Mouse (Mus musculus) v-Abl transformed pro-B cells (cell line): ENCODE measurements around the gene Alg2.

Source experiments
- in situ Hi-C, 2 experiments: fragments of 400-800 bp; cut with MboI; formaldehyde crosslinking; loops; one replicate each; pipeline ENCODE4 v1.15.1; 2025; ENCODE audit not compliant: unreplicated experiment in 2 of 2

Gene Alg2

GRCm38 (mm10) chr4:47467196-47467595, 6.9 kb downstream of the Alg2 start:
- in situ Hi-C loops = no loop called here

DNA sequence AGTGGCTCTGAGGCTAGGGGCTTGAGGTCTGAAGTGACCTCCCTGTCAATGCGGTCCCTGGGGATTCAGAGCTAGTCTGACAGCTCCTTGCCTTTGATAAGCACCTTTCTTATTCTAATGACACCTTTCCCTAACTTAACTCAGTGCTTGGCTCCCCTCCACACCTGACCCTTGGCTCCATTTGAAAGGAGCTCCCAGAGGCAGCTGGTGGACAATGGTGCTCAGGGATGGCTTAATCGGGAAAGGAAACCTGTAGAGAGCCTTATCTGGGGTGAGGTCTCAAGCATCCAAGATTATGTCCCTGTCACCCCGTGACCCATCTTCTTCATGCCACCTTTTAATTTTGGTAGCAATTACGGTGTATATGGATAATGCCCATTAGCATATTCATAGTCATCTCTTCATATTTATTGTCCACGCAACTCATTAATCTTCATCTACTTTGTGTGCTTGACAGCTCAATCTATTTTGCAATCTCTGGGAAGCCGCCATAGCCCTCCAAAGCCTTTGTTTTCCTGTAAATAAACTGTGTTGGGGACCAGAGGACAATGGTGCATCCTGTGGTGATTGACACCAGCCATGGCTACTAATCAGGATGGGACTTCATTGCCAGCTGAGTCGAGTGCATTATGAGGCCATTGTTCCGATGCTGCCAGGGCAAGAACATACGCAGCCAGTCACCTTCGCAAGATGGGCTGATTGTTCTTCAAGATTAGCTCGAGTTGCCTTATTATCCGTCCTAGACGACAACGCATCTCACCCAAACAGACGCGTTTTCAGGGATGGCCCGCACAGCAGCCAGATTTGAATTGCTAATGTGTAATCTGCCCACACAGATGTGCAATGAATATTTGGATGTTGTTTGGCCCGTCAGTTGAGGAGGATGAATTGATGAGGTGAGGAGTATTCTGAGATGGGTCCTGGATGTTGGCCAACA, 24.3 kb downstream of the Alg2 start:
- in situ Hi-C loops = loop anchor here (10.0 to 25.0 kb wide), 2 partner anchors 145 to 587 kb away; partner anchors contain the start of gene Nr4a3 (in 1 of the 2)

DNA sequence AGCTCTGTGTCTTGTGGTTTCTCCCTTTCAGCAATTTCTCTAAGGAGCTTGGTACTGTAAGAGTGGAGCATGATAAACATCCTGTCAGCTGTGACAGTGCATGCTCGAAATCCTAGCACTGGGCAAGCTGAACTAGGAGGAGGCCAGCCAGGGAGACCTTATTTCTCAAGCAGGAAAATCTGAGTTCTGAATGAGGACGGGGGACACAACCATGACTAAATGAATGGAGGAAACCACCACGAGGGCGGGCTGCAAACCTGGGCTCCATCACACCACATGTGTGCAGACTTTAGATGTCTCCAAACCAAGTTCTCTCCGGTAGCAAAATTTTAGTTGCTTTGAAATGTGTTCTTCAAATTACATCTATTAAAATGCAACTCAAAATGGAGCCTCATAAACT, 25.0 kb downstream of the Alg2 start:
- in situ Hi-C loops = loop anchor here (10.0 to 25.0 kb wide), 2 partner anchors 146 to 588 kb away; partner anchors contain the start of gene Nr4a3 (in 1 of the 2)

- in situ Hi-C loops = loop anchor here (10.0 to 25.0 kb wide), 2 partner anchors 146 to 589 kb away; partner anchors contain the start of gene Nr4a3 (in 1 of the 2)
These were observed 25.6 kb downstream of the Alg2 start for GRCm38 (mm10) chr4:47448526-47448925.

GRCm38 (mm10) chr4:47440951-47441350, 33.2 kb downstream of the Alg2 start:
- in situ Hi-C loops = loop anchor here (10.0 to 25.0 kb wide), 2 partner anchors 154 to 596 kb away; partner anchors contain the start of gene Nr4a3 (in 1 of the 2)

GRCm38 (mm10) chr4:47438956-47439355, 35.2 kb downstream of the Alg2 start:
- in situ Hi-C loops = loop anchor here (10.0 to 25.0 kb wide), 3 partner anchors 596 to 966 kb away; partner anchors contain the start of gene Nr4a3 (in 1 of the 2)

DNA sequence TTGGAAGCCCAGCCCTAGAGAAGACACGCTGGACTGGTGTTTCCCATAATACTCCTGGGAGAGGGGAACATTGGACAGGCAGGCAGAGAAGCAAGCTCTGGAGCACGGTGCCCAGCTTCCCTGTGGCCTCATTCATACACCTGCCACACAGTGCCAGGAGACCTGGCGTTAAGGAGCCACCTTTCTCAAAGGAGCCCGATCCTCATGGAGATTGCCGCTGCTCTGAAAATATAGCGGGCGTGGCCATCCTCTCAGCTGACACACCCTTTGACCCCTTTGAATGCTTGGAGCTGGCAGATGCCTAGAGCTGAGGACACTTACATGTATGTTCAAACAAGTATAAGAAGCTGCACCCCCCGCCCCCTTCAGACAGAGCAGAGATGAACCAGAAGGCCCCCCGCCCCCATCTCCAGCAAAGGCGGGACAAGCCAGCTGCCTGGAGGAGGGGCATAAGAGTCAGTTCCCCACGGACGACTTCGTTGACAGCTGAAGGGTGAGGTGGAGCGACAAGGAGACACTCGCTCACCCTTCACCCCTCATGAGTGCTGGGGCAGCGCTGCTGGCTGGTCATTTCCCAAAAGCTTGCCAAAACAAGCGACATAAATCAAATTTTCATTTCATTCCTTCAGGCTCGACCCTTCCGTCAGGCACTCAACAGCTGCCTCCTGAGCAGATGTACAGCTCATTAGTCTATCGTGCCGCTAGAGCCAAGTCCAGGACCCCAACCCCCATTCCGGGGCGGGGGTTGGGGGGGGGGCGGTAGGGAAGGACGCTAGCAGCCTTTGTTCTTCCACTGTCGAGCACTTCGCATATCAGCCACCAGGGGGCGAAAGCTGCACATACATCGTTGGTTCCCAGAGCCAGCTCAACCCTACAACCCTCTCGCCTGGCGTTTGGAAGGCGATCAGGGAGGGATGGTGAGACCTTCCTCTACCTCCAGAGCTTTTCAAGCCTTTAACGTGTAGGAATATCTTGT, 36.5 kb downstream of the Alg2 start:
- in situ Hi-C loops = loop anchor here (10.0 to 25.0 kb wide), 3 partner anchors 597 to 967 kb away; partner anchors contain the start of gene Nr4a3 (in 1 of the 2)

- in situ Hi-C loops = loop anchor here (10.0 to 25.0 kb wide), 3 partner anchors 599 to 969 kb away; partner anchors contain the start of gene Nr4a3 (in 1 of the 2)
These were observed 38.4 kb downstream of the Alg2 start for GRCm38 (mm10) chr4:47435566-47436360.

GRCm38 (mm10) chr4:47435131-47435530, 39.0 kb downstream of the Alg2 start:
- in situ Hi-C loops = loop anchor here (10.0 to 25.0 kb wide), 3 partner anchors 600 to 970 kb away; partner anchors contain the start of gene Nr4a3 (in 1 of the 2)

GRCm38 (mm10) chr4:47432766-47433165, 41.4 kb downstream of the Alg2 start:
- in situ Hi-C loops = loop anchor here (5.0 to 25.0 kb wide), 4 partner anchors 602 to 972 kb away; partner anchors contain the start of gene Nr4a3 (in 1 of the 2)

GRCm38 (mm10) chr4:47431081-47431480, 43.1 kb downstream of the Alg2 start:
- in situ Hi-C loops = loop anchor here (5.0 to 25.0 kb wide), 4 partner anchors 604 to 974 kb away; partner anchors contain the start of gene Nr4a3 (in 1 of the 2)

DNA sequence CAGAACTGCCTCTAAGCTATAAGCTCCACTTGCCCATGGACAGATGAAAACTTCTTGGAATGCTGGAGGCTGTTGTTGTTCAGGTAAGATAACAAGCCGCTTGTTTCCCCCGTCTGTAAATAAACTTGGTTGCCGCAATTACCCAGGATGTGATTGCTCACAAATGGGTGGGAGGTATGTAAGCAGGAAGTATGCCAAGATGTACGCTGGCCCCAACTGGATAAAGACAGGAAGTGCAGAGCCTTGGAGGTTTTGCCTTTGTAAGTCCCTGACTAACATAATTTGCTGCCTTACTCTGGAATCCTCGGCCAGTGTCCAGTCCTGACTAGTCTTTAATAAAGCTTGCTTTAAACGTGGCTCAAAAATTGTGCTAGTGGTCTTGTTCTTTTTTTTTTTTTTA, 43.6 kb downstream of the Alg2 start:
- in situ Hi-C loops = loop anchor here (5.0 to 25.0 kb wide), 4 partner anchors 604 to 974 kb away; partner anchors contain the start of gene Nr4a3 (in 1 of the 2)

GRCm38 (mm10) chr4:47427606-47428005, 46.5 kb downstream of the Alg2 start:
- in situ Hi-C loops = loop anchor here in 1 of 2 experiments (25.0 kb wide), 1 partner anchor 610 kb away; the partner anchor contains the start of gene Nr4a3

- in situ Hi-C loops = loop anchor here in 1 of 2 experiments (25.0 kb wide), 1 partner anchor 612 kb away; the partner anchor contains the start of gene Nr4a3
These were observed 48.8 kb downstream of the Alg2 start for GRCm38 (mm10) chr4:47425247-47425830.

DNA sequence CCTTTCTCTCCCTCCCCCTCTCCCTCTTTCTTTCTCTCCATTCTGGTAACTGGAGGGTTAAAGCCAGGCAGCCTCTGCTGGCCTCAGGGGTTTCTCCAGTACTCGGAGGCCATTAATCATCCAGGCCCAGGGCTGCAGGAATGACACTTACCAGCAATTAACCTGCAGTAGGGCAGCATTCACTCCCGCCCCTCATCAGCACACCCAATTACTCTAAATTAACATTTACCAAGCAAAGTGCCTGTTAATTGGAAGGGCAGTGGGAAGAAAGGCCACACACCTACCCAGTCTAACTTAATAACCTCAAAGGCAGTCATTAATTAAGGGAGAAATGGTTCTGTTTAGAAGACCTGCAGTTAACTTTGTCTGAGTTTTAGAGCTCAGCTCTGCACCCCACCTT, 49.8 kb downstream of the Alg2 start:
- in situ Hi-C loops = loop anchor here in 1 of 2 experiments (5.0 kb wide), 1 partner anchor 1253 kb away; no protein-coding TSS in a partner anchor

- in situ Hi-C loops = loop anchor here in 1 of 2 experiments (5.0 kb wide), 1 partner anchor 1254 kb away; no protein-coding TSS in a partner anchor
These were observed 51.2 kb downstream of the Alg2 start for GRCm38 (mm10) chr4:47422946-47423345.

- in situ Hi-C loops = loop anchor here in 1 of 2 experiments (5.0 kb wide), 1 partner anchor 1255 kb away; no protein-coding TSS in a partner anchor
These were observed 51.9 kb downstream of the Alg2 start for GRCm38 (mm10) chr4:47422194-47422593.

- in situ Hi-C loops = loop anchor here in 1 of 2 experiments (5.0 kb wide), 1 partner anchor 1257 kb away; no protein-coding TSS in a partner anchor
These were observed 53.9 kb downstream of the Alg2 start for GRCm38 (mm10) chr4:47420191-47420590.
